Mouse (Mus musculus) E14TG2a.4 (cell line): ENCODE measurements around the gene Tmub2.
A peak's percentile ranks its signal among the peaks of the same experiment; 100 is the strongest.

Source experiments
- CTCF ChIP-seq: conservative IDR thresholded peaks from 2 replicates; pipeline ENCODE4 v1.5.1; 2014; ENCODE audit warnings: low read length
- NANOG ChIP-seq: IDR thresholded peaks from 2 replicates; pipeline ENCODE4 v1.6.1; 2014; ENCODE audit warnings: borderline replicate concordance, low read length, mixed read lengths

DNA sequence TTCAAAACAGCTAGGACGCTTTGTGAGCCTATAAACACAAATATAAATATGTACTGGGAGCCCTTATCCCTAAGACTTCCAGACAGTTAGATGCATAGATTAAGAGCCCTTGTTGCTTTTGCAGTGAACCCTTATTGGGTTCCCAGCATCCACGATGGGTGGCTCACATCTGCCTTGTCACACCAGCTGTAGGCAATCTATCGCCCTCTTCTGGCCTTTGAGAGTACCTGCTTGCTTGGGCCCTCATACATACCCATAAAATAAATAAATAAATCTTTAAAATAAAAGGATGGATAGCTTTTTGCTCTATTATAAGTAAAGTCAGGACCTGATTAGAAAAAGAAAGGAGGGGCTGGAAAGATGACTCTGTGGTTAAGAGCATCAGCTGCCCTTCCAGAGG is 26.2 kb upstream of the Tmub2 start:
- no peak for TF ChIP-seq NANOG
- peak; percentile 62 for TF ChIP-seq CTCF
